Mouse (Mus musculus): ENCODE measurements around the gene Lce6a. TPM values are rescaled to one million over a fixed set of nuclear protein-coding genes. Genes with fewer than 3 reads are reported as not detected.

Gene Lce6a
- polyA plus RNA-seq, 1 experiment from 2014 or later = not detected

- no peak overlapping the region for H3K27ac ChIP-seq (ENCODE audit: low read depth, low read length)
- no peak for DNase-seq (ENCODE audit: low spot score)
- no peak overlapping the region for H3K9ac ChIP-seq (ENCODE audit: low read length)
- H3K4me1 ChIP-seq (ENCODE audit: control insufficient read depth, insufficient read depth, low read length) = no peaks in the 10 kb centered on the region
- no peaks in the 10 kb centered on the region for H3K9me3 ChIP-seq (ENCODE audit: control insufficient read depth, low read length)
- no peaks in the 10 kb centered on the region for H3K27me3 ChIP-seq (ENCODE audit: control insufficient read depth, insufficient read depth, low read length)
- 78% methylated on average over 4 of the region's 4 CpGs for WGBS
- no peak for ATAC-seq (ENCODE audit: insufficient read depth, low FRiP score, low TSS enrichment)
- no peaks in the 10 kb centered on the region for H3K36me3 ChIP-seq (ENCODE audit: control insufficient read depth, insufficient read depth, low read length)
- H3K4me2 ChIP-seq (ENCODE audit: low read depth) = no peak overlapping the region
- H3K4me3 ChIP-seq (ENCODE audit: low read depth, low read length) = no peak overlapping the region
Observed at GRCm38 (mm10) chr3:92578652-92579413, 42.6 kb downstream of the Lce6a start.

- Histone ChIP-seq H3K4me2 (ENCODE audit: low read depth) (no peak within 1 kb of the TSS), H3K27me3 (ENCODE audit: control insufficient read depth, insufficient read depth, low read length) (no peaks in the 10 kb centered on the region), H3K4me1 (ENCODE audit: control insufficient read depth, insufficient read depth, low read length) (no peaks in the 10 kb centered on the region), H3K4me3 (ENCODE audit: low read depth, low read length) (no peak within 1 kb of the TSS), H3K27ac (ENCODE audit: low read depth, low read length) (no peak within 1 kb of the TSS), H3K9me3 (ENCODE audit: control insufficient read depth, low read length) (no peaks in the 10 kb centered on the region), H3K9ac (ENCODE audit: low read length) (no peak within 1 kb of the TSS), H3K36me3 (ENCODE audit: control insufficient read depth, insufficient read depth, low read length) (no peaks in the 10 kb centered on the region)
- ATAC-seq (ENCODE audit: insufficient read depth, low FRiP score, low TSS enrichment) = no peak
- WGBS = 87% methylated on average over 1 of the region's 1 CpGs
- no peak for DNase-seq (ENCODE audit: low spot score)
Observed at GRCm38 (mm10) chr3:92573449-92574041, 47.9 kb downstream of the Lce6a start, which contains the start of gene Ivl. TSS of gene Ivl (minus strand) at chr3:92573735.

GRCm38 (mm10) chr3:92572514-92573155 is 48.8 kb downstream of the Lce6a start:
- Histone ChIP-seq H3K4me1 (ENCODE audit: control insufficient read depth, insufficient read depth, low read length) (no peaks in the 10 kb centered on the region), H3K27me3 (ENCODE audit: control insufficient read depth, insufficient read depth, low read length) (no peaks in the 10 kb centered on the region), H3K4me3 (ENCODE audit: low read depth, low read length) (no peak overlapping the region), H3K4me2 (ENCODE audit: low read depth) (no peak overlapping the region), H3K9ac (ENCODE audit: low read length) (no peak overlapping the region), H3K9me3 (ENCODE audit: control insufficient read depth, low read length) (no peaks in the 10 kb centered on the region), H3K27ac (ENCODE audit: low read depth, low read length) (no peak overlapping the region), H3K36me3 (ENCODE audit: control insufficient read depth, insufficient read depth, low read length) (no peaks in the 10 kb centered on the region)
- WGBS = 44% methylated on average over 2 of the region's 2 CpGs
- DNase-seq (ENCODE audit: low spot score) (no peak), ATAC-seq (ENCODE audit: insufficient read depth, low FRiP score, low TSS enrichment) (no peak)

Other genes starting within 250 kb of the Lce6a start
- gene Sprr2h, start 236.0 kb downstream of the Lce6a start, polyA plus RNA-seq (2014; fragmentation: Nextera tagmentation; extraction: Ambion mirVana) = not detected in 2 replicates
- gene Sprr2i, start 213.7 kb downstream of the Lce6a start, polyA plus RNA-seq (2014; fragmentation: Nextera tagmentation; extraction: Ambion mirVana) = not detected in 2 replicates
- gene Sprr2j-ps, start 203.6 kb downstream of the Lce6a start, polyA plus RNA-seq (2014; fragmentation: Nextera tagmentation; extraction: Ambion mirVana) = not detected in 2 replicates
- gene Gm9774, start 192.2 kb downstream of the Lce6a start, polyA plus RNA-seq (2014; fragmentation: Nextera tagmentation; extraction: Ambion mirVana) = 4.9 and 8.9 TPM in 2 replicates
- not detected in 2 replicates for gene Sprr2k, start 189.1 kb downstream of the Lce6a start, polyA plus RNA-seq (2014; fragmentation: Nextera tagmentation; extraction: Ambion mirVana)
- not detected in 2 replicates for gene Sprr1b, start 182.9 kb downstream of the Lce6a start, polyA plus RNA-seq (2014; fragmentation: Nextera tagmentation; extraction: Ambion mirVana)
- not detected in 2 replicates for gene Sprr3, start 162.9 kb downstream of the Lce6a start, polyA plus RNA-seq (2014; fragmentation: Nextera tagmentation; extraction: Ambion mirVana)
- not detected in 2 replicates for gene Sprr1a, start 135.8 kb downstream of the Lce6a start, polyA plus RNA-seq (2014; fragmentation: Nextera tagmentation; extraction: Ambion mirVana)
- not detected in 2 replicates for gene Sprr4, start 121.2 kb downstream of the Lce6a start, polyA plus RNA-seq (2014; fragmentation: Nextera tagmentation; extraction: Ambion mirVana)
- gene 2310046K23Rik, start 87.1 kb downstream of the Lce6a start, polyA plus RNA-seq (2014; fragmentation: Nextera tagmentation; extraction: Ambion mirVana) = not detected in 2 replicates
- not detected in 2 replicates for gene Ivl, start 47.9 kb downstream of the Lce6a start, polyA plus RNA-seq (2014; fragmentation: Nextera tagmentation; extraction: Ambion mirVana)
- gene Smcp, start 32.7 kb downstream of the Lce6a start, polyA plus RNA-seq (2014; fragmentation: Nextera tagmentation; extraction: Ambion mirVana) = not detected in 2 replicates
- not detected in 2 replicates for gene 2210017I01Rik, start 14.2 kb downstream of the Lce6a start, polyA plus RNA-seq (2014; fragmentation: Nextera tagmentation; extraction: Ambion mirVana)
- gene Lce1a1, start 26.6 kb upstream of the Lce6a start, polyA plus RNA-seq (2014; fragmentation: Nextera tagmentation; extraction: Ambion mirVana) = not detected in 2 replicates
- not detected in 2 replicates for gene Lce1b, start 35.3 kb upstream of the Lce6a start, polyA plus RNA-seq (2014; fragmentation: Nextera tagmentation; extraction: Ambion mirVana)
- not detected in 2 replicates for gene Lce1a2, start 48.7 kb upstream of the Lce6a start, polyA plus RNA-seq (2014; fragmentation: Nextera tagmentation; extraction: Ambion mirVana)
- not detected in 2 replicates for gene Lce1c, start 57.6 kb upstream of the Lce6a start, polyA plus RNA-seq (2014; fragmentation: Nextera tagmentation; extraction: Ambion mirVana)
- not detected in 2 replicates for gene Lce1d, start 65.5 kb upstream of the Lce6a start, polyA plus RNA-seq (2014; fragmentation: Nextera tagmentation; extraction: Ambion mirVana)
- gene Lce1e, start 87.4 kb upstream of the Lce6a start, polyA plus RNA-seq (2014; fragmentation: Nextera tagmentation; extraction: Ambion mirVana) = not detected in 2 replicates
- not detected in 2 replicates for gene Lce1f, start 98.7 kb upstream of the Lce6a start, polyA plus RNA-seq (2014; fragmentation: Nextera tagmentation; extraction: Ambion mirVana)
- not detected in 2 replicates for gene Gm38119, start 117.4 kb upstream of the Lce6a start, polyA plus RNA-seq (2014; fragmentation: Nextera tagmentation; extraction: Ambion mirVana)
- gene Lce1g, start 130.7 kb upstream of the Lce6a start, polyA plus RNA-seq (2014; fragmentation: Nextera tagmentation; extraction: Ambion mirVana) = not detected in 2 replicates
- not detected in 2 replicates for gene Lce1h, start 143.4 kb upstream of the Lce6a start, polyA plus RNA-seq (2014; fragmentation: Nextera tagmentation; extraction: Ambion mirVana)
- not detected in 2 replicates for gene Lce1i, start 157.2 kb upstream of the Lce6a start, polyA plus RNA-seq (2014; fragmentation: Nextera tagmentation; extraction: Ambion mirVana)
- gene Lce1j, start 168.9 kb upstream of the Lce6a start, polyA plus RNA-seq (2014; fragmentation: Nextera tagmentation; extraction: Ambion mirVana) = not detected in 2 replicates
- gene Lce1k, start 186.2 kb upstream of the Lce6a start, polyA plus RNA-seq (2014; fragmentation: Nextera tagmentation; extraction: Ambion mirVana) = not detected in 2 replicates
- gene Kprp, start 205.6 kb upstream of the Lce6a start, polyA plus RNA-seq (2014; fragmentation: Nextera tagmentation; extraction: Ambion mirVana) = not detected in 2 replicates
- gene Lce1l, start 229.6 kb upstream of the Lce6a start, polyA plus RNA-seq (2014; fragmentation: Nextera tagmentation; extraction: Ambion mirVana) = not detected in 2 replicates
- not detected in 2 replicates for gene 2310050C09Rik, start 248.6 kb upstream of the Lce6a start, polyA plus RNA-seq (2014; fragmentation: Nextera tagmentation; extraction: Ambion mirVana)

Measured in neural tube, embryonic 11.5 days (tissue).